Mouse (Mus musculus) small intestine, adult 2 months (tissue): ENCODE results near the gene Ndufa13. TPM values are rescaled to one million over a fixed set of nuclear protein-coding genes. Genes with fewer than 3 reads are reported as not detected.
A peak's percentile ranks its signal among the peaks of the same experiment; 100 is the strongest.

Experiments
- H3K27ac ChIP-seq: fragments of 200-500 bp; 2 replicates; pipeline ENCODE4 v1.5.1; 2012; ENCODE audit warnings: low read depth, low read length, control low read depth, inconsistent platforms; ENCODE audit not compliant: insufficient read depth
- H3K27me3 ChIP-seq: fragments of 200-500 bp; 2 replicates; pipeline ENCODE4 v1.6.1; 2012; ENCODE audit warnings: mild to moderate bottlenecking, moderate library complexity, low read length, inconsistent platforms; ENCODE audit not compliant: control insufficient read depth, insufficient read depth
- H3K36me3 ChIP-seq: fragments of 200-500 bp; 2 replicates; pipeline ENCODE4 v1.6.1; 2012; ENCODE audit warnings: mild to moderate bottlenecking, low read length, control low read depth, inconsistent platforms; ENCODE audit not compliant: control insufficient read depth, insufficient read depth
- H3K4me1 ChIP-seq: fragments of 200-500 bp; 2 replicates; pipeline ENCODE4 v1.6.1; 2012; ENCODE audit warnings: low read length, inconsistent platforms, mixed read lengths; ENCODE audit not compliant: control insufficient read depth, insufficient read depth, insufficient read length
- H3K4me3 ChIP-seq: fragments of 200-500 bp; 2 replicates; pipeline ENCODE4 v1.5.1; 2012; ENCODE audit warnings: low read depth, mild to moderate bottlenecking, control low read depth, inconsistent platforms, low read length, moderate library complexity
- CTCF ChIP-seq: fragments of 200-500 bp; IDR thresholded peaks from 2 replicates; pipeline ENCODE4 v1.5.1; 2012; ENCODE audit warnings: low read depth, mild to moderate bottlenecking, control low read depth, inconsistent platforms, low read length, moderate library complexity, mixed read lengths; ENCODE audit not compliant: insufficient replicate concordance, insufficient read length; ENCODE audit errors: extremely low read depth
- POLR2A ChIP-seq: fragments of 200-500 bp; IDR thresholded peaks from 2 replicates; pipeline ENCODE4 v1.6.1; 2012; ENCODE audit warnings: low read depth, mild to moderate bottlenecking, control low read depth, inconsistent platforms, low read length, moderate library complexity
- WGBS: fragments of 180-500 bp; shearing (Covaris S2); methylation state at CpG from one replicate; pipeline ENCODE4 v1.1.7; 2018; 5-methylcytosine and 5-hydroxymethylcytosine counted together
- polyA plus RNA-seq: library from polyadenylated mRNA; depleted of rRNA; stranded (reverse); fragments of >200 nt; gene quantifications from 2 replicates; pipeline ENCODE4 v1.2.3, GENCODE M21; 2012

The Ndufa13 gene
- polyA plus RNA-seq, 1 experiment: 149 TPM

DNA sequence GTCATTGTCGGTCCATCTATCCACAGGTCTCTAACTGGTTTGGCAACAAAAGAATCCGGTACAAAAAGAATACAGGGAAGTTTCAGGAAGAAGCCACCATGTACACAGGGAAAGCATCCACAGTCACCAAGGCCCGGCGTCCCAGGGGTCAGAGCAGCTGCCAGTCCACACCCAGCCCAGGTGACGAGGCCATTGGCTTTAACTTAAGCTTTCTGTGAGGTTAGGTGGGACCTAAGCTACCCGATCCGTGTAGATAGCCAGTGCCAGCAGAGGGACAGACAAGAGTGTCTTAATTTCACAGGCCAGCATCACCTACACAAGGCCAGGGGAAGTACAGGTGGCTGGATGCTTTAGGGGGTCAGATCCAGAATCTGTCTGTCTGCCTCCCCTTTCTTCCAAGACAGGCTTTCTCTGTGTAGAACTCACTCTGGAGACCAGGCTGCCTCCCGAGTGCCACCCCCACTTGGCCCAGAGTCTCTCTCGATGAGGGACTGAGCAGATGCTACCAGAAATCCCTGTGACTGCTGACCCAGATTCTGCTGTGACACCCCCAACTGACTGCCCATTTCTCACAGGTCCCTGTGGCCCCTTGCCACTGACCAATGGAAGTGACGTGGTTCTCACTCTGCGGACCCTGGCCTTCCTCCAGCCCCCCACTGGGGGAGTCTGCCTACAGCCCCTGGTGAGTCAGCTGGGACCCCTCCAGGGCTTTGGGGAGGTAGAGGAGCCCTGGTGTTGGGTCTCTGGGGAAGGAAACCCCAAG, 32.2 kb downstream of the Ndufa13 start:
- 79% methylated on average over 11 of the region's 11 CpGs for WGBS
- H3K36me3 ChIP-seq: no peaks in the 10 kb centered on the region
- no peaks in the 10 kb centered on the region for H3K27me3 ChIP-seq
- H3K4me1 ChIP-seq: peaks cover 5% of the 10 kb centered on the region
- no peak overlapping the region for H3K27ac ChIP-seq
- TF ChIP-seq POLR2A (no peak), CTCF (no peak)
- no peak overlapping the region for H3K4me3 ChIP-seq

- no peak overlapping the region for H3K27ac ChIP-seq
- TF ChIP-seq CTCF (no peak), POLR2A (no peak)
- no peaks in the 10 kb centered on the region for H3K36me3 ChIP-seq
- peaks cover 5% of the 10 kb centered on the region for H3K4me1 ChIP-seq
- no peak overlapping the region for H3K4me3 ChIP-seq
- 83% methylated on average over 5 of the region's 5 CpGs for WGBS
- H3K27me3 ChIP-seq: no peaks in the 10 kb centered on the region
Measured at GRCm38 (mm10) chr8:69867696-69868326, 34.5 kb downstream of the Ndufa13 start.

- 48% methylated on average over 5 of the region's 5 CpGs for WGBS
Measured at GRCm38 (mm10) chr8:69864180-69864579, 38.2 kb downstream of the Ndufa13 start.

GRCm38 (mm10) chr8:69863387-69864020, 38.9 kb downstream of the Ndufa13 start:
- H3K27ac ChIP-seq: no peak overlapping the region
- peaks cover 5% of the 10 kb centered on the region for H3K4me1 ChIP-seq
- 50% methylated on average over 5 of the region's 5 CpGs for WGBS
- H3K4me3 ChIP-seq: no peak overlapping the region
- TF ChIP-seq POLR2A (no peak), CTCF (no peak)
- no peaks in the 10 kb centered on the region for H3K27me3 ChIP-seq
- H3K36me3 ChIP-seq: no peaks in the 10 kb centered on the region

More at GRCm38 (mm10) chr8:69864180-69864579, 38.2 kb downstream of the Ndufa13 start:
- Histone ChIP-seq H3K4me1 (peaks cover 5% of the 10 kb centered on the region), H3K36me3 (no peaks in the 10 kb centered on the region), H3K27ac (no peak overlapping the region), H3K4me3 (no peak overlapping the region), H3K27me3 (no peaks in the 10 kb centered on the region)
- TF ChIP-seq POLR2A (no peak), CTCF (no peak)

- Histone ChIP-seq H3K4me3 (no peak overlapping the region), H3K4me1 (no peaks in the 10 kb centered on the region), H3K36me3 (no peaks in the 10 kb centered on the region), H3K27me3 (no peaks in the 10 kb centered on the region), H3K27ac (no peak overlapping the region)
- no peak for TF ChIP-seq CTCF
- TF ChIP-seq POLR2A: no peak
- WGBS: 52% methylated on average over 2 of the region's 2 CpGs
Measured at GRCm38 (mm10) chr8:69861251-69861650, 41.1 kb downstream of the Ndufa13 start.

GRCm38 (mm10) chr8:69860807-69861206, 41.6 kb downstream of the Ndufa13 start:
- no peaks in the 10 kb centered on the region for H3K27me3 ChIP-seq
- no peak overlapping the region for H3K4me3 ChIP-seq
- H3K27ac ChIP-seq: no peak overlapping the region
- 74% methylated on average over 4 of the region's 4 CpGs for WGBS
- no peaks in the 10 kb centered on the region for H3K36me3 ChIP-seq
- no peaks in the 10 kb centered on the region for H3K4me1 ChIP-seq
- TF ChIP-seq CTCF (peak; percentile 31; the same call in 1 of the 2 replicates), POLR2A (no peak)

- WGBS: 90% methylated on average over 10 of the region's 10 CpGs
- Histone ChIP-seq H3K27me3 (no peaks in the 10 kb centered on the region), H3K4me1 (peaks cover 5% of the 10 kb centered on the region; the same call in 1 of the 2 replicates), H3K36me3 (no peaks in the 10 kb centered on the region), H3K4me3 (no peak overlapping the region), H3K27ac (no peak overlapping the region)
- TF ChIP-seq POLR2A: no peak
- TF ChIP-seq CTCF: no peak
Measured at GRCm38 (mm10) chr8:69853869-69854268, 48.5 kb downstream of the Ndufa13 start.
